Mouse (Mus musculus) adipocyte (in vitro differentiated cells): ENCODE measurements around the gene Kcnq1.

Experiments used
- DNase-seq: peaks from one replicate; pipeline ENCODE4 v3.0.0-alpha.2; 2016; ENCODE audit warnings: low spot score

Kcnq1 gene

GRCm38 (mm10) chr7:143093847-143094246, 12.3 kb upstream of the Kcnq1 start:
- DNase-seq = no peak

- DNase-seq = peak; percentile 35
These were observed 11.3 kb upstream of the Kcnq1 start, which contains the start of gene Trpm5 for GRCm38 (mm10) chr7:143094592-143095553. Gene Trpm5 (minus strand): TSS chr7:143094642.

GRCm38 (mm10) chr7:143095554-143095907, 10.6 kb upstream of the Kcnq1 start:
- no peak for DNase-seq

GRCm38 (mm10) chr7:143100759-143101158, 5.4 kb upstream of the Kcnq1 start:
- peak; percentile 6 for DNase-seq

GRCm38 (mm10) chr7:143105258-143105897, 784 bp upstream of the Kcnq1 start:
- DNase-seq = no peak

- DNase-seq = no peak
These were observed 707 bp downstream of the Kcnq1 start for GRCm38 (mm10) chr7:143106672-143107465.

GRCm38 (mm10) chr7:143108200-143108599, 2.0 kb downstream of the Kcnq1 start:
- no peak for DNase-seq

- DNase-seq = no peak
These were observed 3.0 kb downstream of the Kcnq1 start for GRCm38 (mm10) chr7:143108996-143109660.

- DNase-seq = no peak
These were observed 3.5 kb downstream of the Kcnq1 start for GRCm38 (mm10) chr7:143109696-143110095.

GRCm38 (mm10) chr7:143110803-143111202, 4.6 kb downstream of the Kcnq1 start:
- no peak for DNase-seq

- no peak for DNase-seq
These were observed 5.6 kb downstream of the Kcnq1 start for GRCm38 (mm10) chr7:143111719-143112118.

GRCm38 (mm10) chr7:143112395-143112794, 6.2 kb downstream of the Kcnq1 start:
- DNase-seq = no peak

- DNase-seq = no peak
These were observed 8.6 kb downstream of the Kcnq1 start for GRCm38 (mm10) chr7:143114773-143115172.

- no peak for DNase-seq
These were observed 10.4 kb downstream of the Kcnq1 start for GRCm38 (mm10) chr7:143116521-143116920.

GRCm38 (mm10) chr7:143119407-143119806, 13.2 kb downstream of the Kcnq1 start:
- no peak for DNase-seq

GRCm38 (mm10) chr7:143119826-143120225, 13.7 kb downstream of the Kcnq1 start:
- no peak for DNase-seq

GRCm38 (mm10) chr7:143122191-143122590, 16.0 kb downstream of the Kcnq1 start:
- no peak for DNase-seq

GRCm38 (mm10) chr7:143123876-143124669, 17.9 kb downstream of the Kcnq1 start:
- no peak for DNase-seq

GRCm38 (mm10) chr7:143124902-143125301, 18.7 kb downstream of the Kcnq1 start:
- DNase-seq = no peak

GRCm38 (mm10) chr7:143132815-143133214, 26.7 kb downstream of the Kcnq1 start:
- DNase-seq = no peak

- no peak for DNase-seq
These were observed 30.0 kb downstream of the Kcnq1 start for GRCm38 (mm10) chr7:143136125-143136524.
